Mouse (Mus musculus): ENCODE data around the gene Itpa. TPM values are rescaled to one million over a fixed set of nuclear protein-coding genes. Genes with fewer than 3 reads are reported as not detected.
A peak's percentile ranks its signal among the peaks of the same experiment; 100 is the strongest.
"Not testable (repeated sequence)": the region's sequence is repeated elsewhere in the genome, so short reads cannot be mapped to it uniquely, and the experiment has no call there.

The Itpa gene
- polyA plus RNA-seq, 1 experiment from 2014 or later, result 87.8 TPM

GRCm38 (mm10) chr2:130642684-130643369 lies 24.6 kb upstream of the Itpa start, which contains the start of gene Lzts3:
TSS of gene Lzts3 (minus strand) at chr2:130642803.
- H3K9ac ChIP-seq (replicated peaks; ENCODE audit: low read depth, low read length), result peak within 1 kb of the TSS; percentile 58
- peak within 1 kb of the TSS; percentile 62 for H3K4me3 ChIP-seq (ENCODE audit: low read depth, low read length)
- WGBS, result 3% methylated on average over 29 of the region's 40 CpGs
- H3K4me2 ChIP-seq (replicated peaks; ENCODE audit: low read depth, low read length), result peak within 1 kb of the TSS; percentile 97
- 0 out of 2 replicates have a peak, but pooled peaks cover 6% of the 10 kb centered on the region for H3K4me1 ChIP-seq (ENCODE audit: control insufficient read depth, insufficient read depth, low read length)
- ATAC-seq (ENCODE audit: insufficient number of reproducible peaks, insufficient read depth, low FRiP score, low read depth), result peak; percentile 93
- no peaks in the 10 kb centered on the region for H3K36me3 ChIP-seq (ENCODE audit: control insufficient read depth, insufficient read depth, low read length)
- no peak within 1 kb of the TSS for H3K27ac ChIP-seq (ENCODE audit: low read length)
- H3K27me3 ChIP-seq (ENCODE audit: control insufficient read depth, insufficient read depth, low read length), result no peaks in the 10 kb centered on the region
- no peaks in the 10 kb centered on the region for H3K9me3 ChIP-seq (ENCODE audit: control insufficient read depth, low read depth, low read length)

DNA sequence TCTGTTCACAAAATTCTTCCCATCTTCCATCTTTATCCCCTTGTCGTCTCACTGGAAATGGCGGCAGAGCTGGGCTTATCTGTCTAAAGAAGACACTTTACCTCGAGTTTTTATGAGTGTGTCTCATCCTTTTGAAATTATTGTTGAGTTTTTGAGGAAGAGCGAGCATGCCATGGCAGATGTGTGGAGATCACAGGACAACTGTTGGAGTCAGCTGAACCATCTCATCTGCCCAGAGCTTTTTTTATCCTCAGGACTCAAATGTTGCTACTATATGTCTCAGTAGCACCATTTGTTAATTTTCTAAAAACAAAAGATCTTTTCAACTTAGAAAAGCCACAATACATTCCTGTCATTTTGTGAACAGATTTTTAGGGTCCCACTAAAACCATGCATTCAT lies 22.2 kb upstream of the Itpa start:
- ATAC-seq (ENCODE audit: insufficient number of reproducible peaks, insufficient read depth, low FRiP score, low read depth), result no peak
- WGBS, result 74% methylated on average over 4 of the region's 4 CpGs
- Histone ChIP-seq H3K9ac (replicated peaks; ENCODE audit: low read depth, low read length) (no peak overlapping the region), H3K27me3 (ENCODE audit: control insufficient read depth, insufficient read depth, low read length) (no peaks in the 10 kb centered on the region), H3K4me2 (replicated peaks; ENCODE audit: low read depth, low read length) (no peak overlapping the region), H3K4me3 (ENCODE audit: low read depth, low read length) (no peak overlapping the region), H3K27ac (ENCODE audit: low read length) (no peak overlapping the region), H3K9me3 (ENCODE audit: control insufficient read depth, low read depth, low read length) (no peaks in the 10 kb centered on the region), H3K36me3 (ENCODE audit: control insufficient read depth, insufficient read depth, low read length) (no peaks in the 10 kb centered on the region), H3K4me1 (ENCODE audit: control insufficient read depth, insufficient read depth, low read length) (0 out of 2 replicates have a peak, but pooled peaks cover 6% of the 10 kb centered on the region)

GRCm38 (mm10) chr2:130649028-130649427 lies 18.4 kb upstream of the Itpa start:
- H3K27ac ChIP-seq (ENCODE audit: low read length); H3K27me3 ChIP-seq (ENCODE audit: control insufficient read depth, insufficient read depth, low read length); ATAC-seq (ENCODE audit: insufficient number of reproducible peaks, insufficient read depth, low FRiP score, low read depth); H3K9ac ChIP-seq (replicated peaks; ENCODE audit: low read depth, low read length); H3K4me3 ChIP-seq (ENCODE audit: low read depth, low read length); H3K9me3 ChIP-seq (ENCODE audit: control insufficient read depth, low read depth, low read length); H3K4me2 ChIP-seq (replicated peaks; ENCODE audit: low read depth, low read length); H3K4me1 ChIP-seq (ENCODE audit: control insufficient read depth, insufficient read depth, low read length): not testable (repeated sequence)
- whole genome bisulfite sequencing, result 80% methylated on average over 6 of the region's 6 CpGs
- H3K36me3 ChIP-seq (ENCODE audit: control insufficient read depth, insufficient read depth, low read length), result peaks cover 16% of the 10 kb centered on the region

- Histone ChIP-seq H3K4me1 (ENCODE audit: control insufficient read depth, insufficient read depth, low read length) (no peaks in the 10 kb centered on the region), H3K9me3 (ENCODE audit: control insufficient read depth, low read depth, low read length) (no peaks in the 10 kb centered on the region), H3K27ac (ENCODE audit: low read length) (no peak overlapping the region), H3K4me3 (ENCODE audit: low read depth, low read length) (no peak overlapping the region), H3K4me2 (replicated peaks; ENCODE audit: low read depth, low read length) (no peak overlapping the region), H3K27me3 (ENCODE audit: control insufficient read depth, insufficient read depth, low read length) (no peaks in the 10 kb centered on the region), H3K9ac (replicated peaks; ENCODE audit: low read depth, low read length) (no peak overlapping the region), H3K36me3 (ENCODE audit: control insufficient read depth, insufficient read depth, low read length) (peaks cover 52% of the 10 kb centered on the region)
- ATAC-seq (ENCODE audit: insufficient number of reproducible peaks, insufficient read depth, low FRiP score, low read depth), result no peak
- WGBS, result 89% methylated on average over 2 of the region's 2 CpGs
Observed at GRCm38 (mm10) chr2:130653303-130653702, 14.1 kb upstream of the Itpa start.

- no peaks in the 10 kb centered on the region for H3K4me1 ChIP-seq (ENCODE audit: control insufficient read depth, insufficient read depth, low read length)
- H3K27me3 ChIP-seq (ENCODE audit: control insufficient read depth, insufficient read depth, low read length), result no peaks in the 10 kb centered on the region
- peaks cover 55% of the 10 kb centered on the region for H3K36me3 ChIP-seq (ENCODE audit: control insufficient read depth, insufficient read depth, low read length)
- H3K4me2 ChIP-seq (replicated peaks; ENCODE audit: low read depth, low read length), result no peak overlapping the region
- H3K9ac ChIP-seq (replicated peaks; ENCODE audit: low read depth, low read length), result no peak overlapping the region
- H3K9me3 ChIP-seq (ENCODE audit: control insufficient read depth, low read depth, low read length), result no peaks in the 10 kb centered on the region
- WGBS, result 82% methylated on average over 1 of the region's 1 CpGs
- H3K27ac ChIP-seq (ENCODE audit: low read length), result no peak overlapping the region
- no peak for ATAC-seq (ENCODE audit: insufficient number of reproducible peaks, insufficient read depth, low FRiP score, low read depth)
- H3K4me3 ChIP-seq (ENCODE audit: low read depth, low read length), result no peak overlapping the region
Observed at GRCm38 (mm10) chr2:130653760-130654159, 13.7 kb upstream of the Itpa start.

DNA sequence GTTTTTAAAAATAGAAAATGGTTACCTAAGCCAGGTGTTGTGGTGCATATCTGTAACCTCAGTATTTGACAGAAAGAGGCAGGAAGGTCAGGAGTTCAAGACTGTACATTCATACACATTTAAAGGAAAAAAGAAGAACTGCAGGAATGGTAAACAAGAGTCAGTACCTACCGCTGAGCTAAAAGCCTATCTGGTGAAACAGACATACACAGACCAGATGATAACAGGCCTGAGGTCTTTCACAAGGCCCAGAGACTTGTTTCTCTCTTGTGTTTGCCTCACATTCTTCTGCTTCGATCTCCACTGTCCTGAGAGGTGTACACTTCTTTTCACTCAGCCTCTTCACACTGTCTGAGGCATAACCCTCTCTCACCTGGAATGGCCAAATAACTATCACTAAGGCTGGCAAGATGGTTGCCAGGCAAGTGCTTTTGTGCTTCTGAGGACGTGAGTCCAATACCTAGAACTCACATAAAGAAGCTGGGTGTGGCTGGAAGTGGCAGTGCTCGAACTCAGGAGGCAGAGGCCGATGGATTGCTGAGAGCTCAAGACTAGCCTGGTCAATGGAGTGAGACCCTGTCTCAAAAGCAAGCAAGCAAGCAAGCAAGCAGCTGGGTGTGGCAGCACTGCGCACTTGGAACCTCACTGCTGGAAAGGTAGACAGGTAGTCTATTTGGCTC lies 11.6 kb upstream of the Itpa start:
- 86% methylated on average over 6 of the region's 6 CpGs for WGBS
- H3K36me3 ChIP-seq (ENCODE audit: control insufficient read depth, insufficient read depth, low read length), result peaks cover 70% of the 10 kb centered on the region

GRCm38 (mm10) chr2:130656536-130656935 lies 10.9 kb upstream of the Itpa start:
- no peak overlapping the region for H3K4me2 ChIP-seq (replicated peaks; ENCODE audit: low read depth, low read length)
- no peaks in the 10 kb centered on the region for H3K27me3 ChIP-seq (ENCODE audit: control insufficient read depth, insufficient read depth, low read length)
- no peaks in the 10 kb centered on the region for H3K4me1 ChIP-seq (ENCODE audit: control insufficient read depth, insufficient read depth, low read length)
- no peak overlapping the region for H3K4me3 ChIP-seq (ENCODE audit: low read depth, low read length)
- H3K27ac ChIP-seq (ENCODE audit: low read length), result no peak overlapping the region
- no peak for ATAC-seq (ENCODE audit: insufficient number of reproducible peaks, insufficient read depth, low FRiP score, low read depth)
- H3K36me3 ChIP-seq (ENCODE audit: control insufficient read depth, insufficient read depth, low read length), result peaks cover 77% of the 10 kb centered on the region
- 93% methylated on average over 9 of the region's 9 CpGs for WGBS
- no peak overlapping the region for H3K9ac ChIP-seq (replicated peaks; ENCODE audit: low read depth, low read length)
- H3K9me3 ChIP-seq (ENCODE audit: control insufficient read depth, low read depth, low read length), result no peaks in the 10 kb centered on the region

More for the DNA sequence above, 11.6 kb upstream of the Itpa start:
- no peak for ATAC-seq (ENCODE audit: insufficient number of reproducible peaks, insufficient read depth, low FRiP score, low read depth)
- no peaks in the 10 kb centered on the region for H3K9me3 ChIP-seq (ENCODE audit: control insufficient read depth, low read depth, low read length)
- H3K9ac ChIP-seq (replicated peaks; ENCODE audit: low read depth, low read length), result no peak overlapping the region
- H3K4me3 ChIP-seq (ENCODE audit: low read depth, low read length), result no peak overlapping the region
- H3K4me1 ChIP-seq (ENCODE audit: control insufficient read depth, insufficient read depth, low read length), result no peaks in the 10 kb centered on the region
- no peak overlapping the region for H3K4me2 ChIP-seq (replicated peaks; ENCODE audit: low read depth, low read length)
- H3K27me3 ChIP-seq (ENCODE audit: control insufficient read depth, insufficient read depth, low read length), result no peaks in the 10 kb centered on the region
- no peak overlapping the region for H3K27ac ChIP-seq (ENCODE audit: low read length)

- Histone ChIP-seq H3K4me2 (replicated peaks; ENCODE audit: low read depth, low read length) (no peak overlapping the region), H3K27ac (ENCODE audit: low read length) (no peak overlapping the region), H3K9me3 (ENCODE audit: control insufficient read depth, low read depth, low read length) (no peaks in the 10 kb centered on the region), H3K36me3 (ENCODE audit: control insufficient read depth, insufficient read depth, low read length) (peaks cover 80% of the 10 kb centered on the region), H3K4me3 (ENCODE audit: low read depth, low read length) (no peak overlapping the region), H3K27me3 (ENCODE audit: control insufficient read depth, insufficient read depth, low read length) (no peaks in the 10 kb centered on the region), H3K9ac (replicated peaks; ENCODE audit: low read depth, low read length) (no peak overlapping the region), H3K4me1 (ENCODE audit: control insufficient read depth, insufficient read depth, low read length) (no peaks in the 10 kb centered on the region)
- 84% methylated on average over 6 of the region's 6 CpGs for WGBS
- no peak for ATAC-seq (ENCODE audit: insufficient number of reproducible peaks, insufficient read depth, low FRiP score, low read depth)
Observed at GRCm38 (mm10) chr2:130657541-130657940, 9.9 kb upstream of the Itpa start.
